Mouse (Mus musculus) liver, adult 2 months (tissue): ENCODE measurements around the gene Sh3gl2.

Experiments used
- CTCF ChIP-seq: fragments of 200-500 bp; IDR thresholded peaks from 2 replicates; pipeline ENCODE4 v1.5.1; 2011; ENCODE audit warnings: low read depth, low read length, control low read depth
- POLR2A ChIP-seq: fragments of 200-500 bp; IDR thresholded peaks from 2 replicates; pipeline ENCODE4 v1.6.1; 2011; ENCODE audit warnings: low read length, control low read depth; ENCODE audit not compliant: insufficient read depth; ENCODE audit errors: extremely low read depth

DNA sequence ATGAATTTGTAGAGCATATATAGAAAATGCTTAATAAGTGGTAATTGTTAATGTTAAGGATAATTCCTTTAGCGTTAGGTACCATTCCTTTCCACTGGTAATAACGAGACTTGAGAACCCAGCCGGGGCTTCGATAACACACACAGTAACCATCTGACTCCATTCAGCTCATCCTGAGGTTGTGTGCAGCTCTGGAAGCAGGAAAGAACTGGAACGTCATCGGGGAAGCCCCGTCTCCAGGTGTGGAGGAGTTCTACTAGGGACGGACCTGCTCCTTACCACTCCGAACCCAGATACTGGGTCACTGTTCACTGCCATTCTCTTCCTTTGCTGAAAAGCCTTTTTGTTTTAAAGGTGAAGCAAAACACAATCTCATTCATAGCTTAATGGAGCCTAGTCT, 2.6 kb downstream of the Sh3gl2 start:
- TF ChIP-seq CTCF, result no peak
- TF ChIP-seq POLR2A, result no peak
